Mouse (Mus musculus): ENCODE measurements around the gene Nrros.

GRCm38 (mm10) chr16:32147589-32148207 lies 17.7 kb downstream of the Nrros start:
- TF ChIP-seq CTCF (IDR thresholded peaks at IDR 0.05; ENCODE audit: control insufficient read depth, insufficient read depth, low read length) (no peak), POLR2A (IDR thresholded peaks at IDR 0.05; ENCODE audit: borderline replicate concordance, control insufficient read depth, low read depth, low read length) (no peak)

Data from bone marrow, adult 2 months (tissue).